Mouse (Mus musculus) left cerebral cortex, adult 8-10 months (tissue): ENCODE data around the gene Unc13b. TPM values are rescaled to one million over a fixed set of nuclear protein-coding genes. Genes with fewer than 3 reads are reported as not detected.

Experiments used
- DNase-seq, 2 experiments: peaks; one replicate each; pipeline ENCODE4 v3.0.0; 2022; ENCODE audit warnings: low spot score in 2 of 2
- total RNA-seq, 4 experiments: library from RNA; stranded (reverse); gene quantifications; 2 replicates each; pipeline ENCODE4 v1.2.4; 2022

Unc13b gene
- total RNA-seq, 4 experiments from 2014 or later = 43.9 to 50.8 (median 48.2) TPM

DNA sequence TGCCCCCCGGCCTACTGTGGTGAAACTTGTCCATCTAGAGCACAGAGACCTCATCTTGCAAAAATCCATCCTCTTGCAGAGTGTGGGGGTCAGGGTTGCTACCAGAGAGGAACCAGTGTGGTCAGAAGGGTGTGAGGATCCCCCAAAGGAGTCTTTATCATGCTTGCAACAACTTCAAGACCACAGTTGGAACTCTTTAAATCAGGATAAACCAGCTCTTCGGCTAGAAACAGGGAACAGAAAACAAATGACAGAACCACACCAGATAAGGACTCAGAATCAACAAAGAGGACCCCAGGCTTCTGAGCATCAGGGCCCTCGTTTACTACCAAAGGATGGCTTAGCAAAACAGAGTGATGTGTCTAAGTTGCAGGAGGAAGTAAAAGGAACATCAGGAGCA is 157.7 kb downstream of the Unc13b start:
- DNase-seq = no peak

DNA sequence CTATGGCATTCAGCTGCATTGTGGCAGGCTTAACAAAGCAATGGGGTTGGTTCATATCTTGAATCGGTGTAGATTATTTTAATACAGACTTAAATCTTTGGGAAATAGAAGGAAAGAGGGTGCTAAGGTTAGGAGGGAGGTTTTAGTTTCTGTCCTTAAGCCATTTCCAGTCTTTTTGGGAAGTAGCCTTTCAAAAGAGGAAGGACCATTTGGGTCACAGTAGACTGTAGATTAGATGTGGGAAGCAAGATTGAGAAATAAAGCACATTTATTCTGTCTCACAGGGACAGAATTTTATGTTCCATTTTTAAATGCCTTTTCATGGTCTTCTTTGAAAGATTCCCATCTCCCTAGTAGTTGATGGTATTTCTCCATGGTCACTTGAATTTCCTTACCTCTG is 159.2 kb downstream of the Unc13b start:
- no peak for DNase-seq

DNA sequence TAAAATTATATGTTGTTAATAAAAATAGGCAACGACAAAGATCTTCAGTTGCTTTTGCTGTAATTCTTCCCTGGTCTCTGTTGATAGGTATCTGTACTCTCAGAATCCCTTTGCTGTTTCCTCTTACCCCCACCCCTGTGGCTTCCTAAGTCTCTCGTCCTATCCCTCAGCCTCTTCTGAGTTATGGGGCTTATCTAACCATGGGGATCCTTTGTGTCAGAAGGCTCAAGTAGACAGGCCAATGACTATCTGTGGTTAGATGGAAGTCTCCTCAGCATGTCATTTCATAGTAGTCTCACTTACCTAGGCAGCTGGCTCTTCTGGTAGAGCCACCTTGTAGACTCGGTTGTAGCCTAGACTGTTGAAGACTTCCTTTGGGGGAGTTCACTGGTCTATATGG is 173.1 kb downstream of the Unc13b start:
- DNase-seq = no peak

DNA sequence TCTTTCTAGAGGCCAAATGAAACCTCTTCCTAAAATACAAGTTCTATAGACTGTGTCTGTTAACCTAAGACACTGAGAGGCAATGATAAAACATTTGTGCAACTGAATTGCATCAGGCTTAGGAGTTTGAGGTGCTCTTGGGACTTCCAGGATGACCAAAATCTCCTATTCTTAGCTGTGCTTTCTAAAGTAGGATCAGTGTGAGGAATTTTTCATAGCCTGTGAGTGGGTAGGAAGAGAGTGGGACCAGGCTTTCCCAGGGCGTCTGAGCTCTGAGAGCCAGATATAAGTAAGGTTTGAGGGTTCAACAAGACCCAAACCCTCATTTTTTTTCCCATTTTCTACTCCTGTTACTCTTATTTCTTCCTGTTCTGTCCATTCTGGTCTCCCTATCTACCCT is 174.2 kb downstream of the Unc13b start:
- DNase-seq = no peak

DNA sequence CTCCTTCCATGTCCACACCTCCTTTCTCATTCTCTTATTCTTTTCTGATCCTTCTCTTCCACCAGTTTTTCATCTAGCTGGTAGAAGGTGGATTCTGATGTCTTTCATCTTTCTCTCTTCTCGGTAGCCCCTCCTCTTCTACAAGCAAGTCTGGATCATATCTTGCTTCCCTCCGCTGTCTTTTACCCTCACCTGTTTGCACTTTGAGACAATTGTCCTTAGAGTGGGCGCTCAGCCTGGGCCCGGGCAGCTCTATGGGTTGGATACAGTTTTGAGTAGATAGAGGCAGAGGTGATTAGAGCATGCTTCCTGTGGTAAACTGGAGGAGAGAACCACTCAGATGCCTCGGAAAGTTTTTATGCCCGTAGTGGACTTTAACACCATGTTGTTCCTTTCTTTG is 174.7 kb downstream of the Unc13b start:
- no peak for DNase-seq

DNA sequence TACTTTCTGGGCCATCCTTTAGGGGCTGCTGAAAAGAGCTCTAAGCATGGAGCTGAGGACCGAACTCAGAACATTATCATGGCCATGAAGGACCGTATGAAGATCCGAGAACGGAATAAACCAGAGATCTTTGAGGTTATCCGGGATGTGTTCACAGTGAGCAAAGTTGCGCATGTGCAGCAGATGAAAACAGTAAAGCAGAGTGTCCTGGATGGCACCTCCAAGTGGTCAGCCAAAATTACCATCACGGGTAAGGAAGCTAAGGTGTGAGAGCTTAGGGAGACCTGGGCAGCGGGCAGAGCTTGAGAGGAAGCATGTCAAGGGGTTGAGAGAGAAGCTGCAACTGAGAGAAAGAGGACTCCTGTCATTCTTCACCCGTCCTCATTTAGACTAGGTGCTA is 178.1 kb downstream of the Unc13b start:
- no peak for DNase-seq

DNA sequence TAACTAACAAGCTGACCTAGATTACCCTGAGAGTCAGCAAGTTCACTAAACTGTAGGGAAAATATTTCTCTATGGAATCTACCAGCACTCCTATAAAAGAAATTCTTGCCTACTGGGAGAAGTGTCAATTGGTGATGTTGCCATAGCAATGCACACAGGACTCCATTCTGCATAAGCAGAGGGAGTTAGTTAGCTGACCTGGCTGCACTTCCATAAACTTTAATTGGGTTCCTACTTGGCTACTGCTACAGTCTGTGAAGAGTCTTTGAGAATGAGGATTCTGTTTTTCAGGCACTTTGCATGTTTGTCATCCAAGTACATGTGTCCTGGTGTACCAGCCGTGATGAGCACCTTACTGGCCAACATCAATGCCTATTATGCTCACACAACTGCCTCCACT is 182.0 kb downstream of the Unc13b start:
- no peak for DNase-seq

DNA sequence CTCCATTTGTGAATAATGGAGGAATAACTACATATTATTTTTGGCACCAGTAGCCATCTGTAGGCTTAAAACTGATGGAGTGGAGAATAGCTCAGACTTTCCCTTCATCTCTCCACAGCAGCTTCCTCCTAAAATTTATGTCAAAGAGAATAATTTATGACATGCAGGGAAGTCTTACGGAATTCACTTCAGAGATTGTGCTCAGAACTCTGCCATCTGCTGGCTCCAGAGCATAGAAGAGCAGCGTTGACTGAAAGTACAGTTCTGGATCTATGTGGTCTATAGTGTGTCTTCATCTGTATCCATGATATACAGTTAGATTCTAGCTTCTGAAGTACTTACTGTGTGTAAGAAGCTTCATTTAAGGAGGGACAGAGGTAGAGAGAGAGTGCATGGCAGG is 185.3 kb downstream of the Unc13b start:
- DNase-seq = no peak

DNA sequence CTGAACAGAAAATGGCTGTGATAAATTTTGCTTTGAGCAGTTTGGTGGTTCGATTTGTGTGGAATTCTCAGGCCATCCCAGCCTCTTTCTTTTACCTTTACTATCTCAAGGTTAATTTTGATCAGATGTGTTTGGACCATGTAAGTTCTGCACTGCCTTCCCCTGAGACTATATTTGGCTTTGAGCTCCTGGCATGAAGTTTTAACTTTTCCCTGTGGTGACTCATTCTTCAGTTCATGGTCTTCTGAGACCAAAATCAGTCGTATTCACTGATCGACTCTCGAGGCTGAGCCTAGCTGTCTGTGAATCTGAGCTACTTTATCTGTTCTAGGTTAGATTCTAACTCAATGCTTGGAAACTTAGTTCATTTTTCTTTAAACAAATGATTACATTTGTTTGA is 187.0 kb downstream of the Unc13b start:
- DNase-seq = no peak

DNA sequence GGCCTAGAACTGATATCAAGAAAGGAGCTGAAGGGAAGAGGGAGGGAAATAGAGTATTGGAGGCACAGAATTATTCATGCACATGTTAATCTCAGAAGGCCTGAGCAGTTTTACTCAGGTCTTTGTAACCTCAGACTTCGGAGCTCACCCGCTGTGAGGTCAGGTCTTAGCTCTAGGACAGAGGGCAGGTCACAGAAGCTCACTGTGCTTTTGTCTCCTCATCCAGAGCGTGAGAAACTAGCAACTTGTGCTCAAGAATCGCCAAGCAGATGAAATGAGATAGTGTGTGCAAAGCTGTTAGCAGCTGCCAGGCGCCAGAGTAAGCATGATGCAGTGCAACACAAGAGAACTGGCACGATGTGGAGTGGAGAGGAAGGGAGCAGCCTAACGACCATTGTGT is 189.3 kb downstream of the Unc13b start:
- no peak for DNase-seq

DNA sequence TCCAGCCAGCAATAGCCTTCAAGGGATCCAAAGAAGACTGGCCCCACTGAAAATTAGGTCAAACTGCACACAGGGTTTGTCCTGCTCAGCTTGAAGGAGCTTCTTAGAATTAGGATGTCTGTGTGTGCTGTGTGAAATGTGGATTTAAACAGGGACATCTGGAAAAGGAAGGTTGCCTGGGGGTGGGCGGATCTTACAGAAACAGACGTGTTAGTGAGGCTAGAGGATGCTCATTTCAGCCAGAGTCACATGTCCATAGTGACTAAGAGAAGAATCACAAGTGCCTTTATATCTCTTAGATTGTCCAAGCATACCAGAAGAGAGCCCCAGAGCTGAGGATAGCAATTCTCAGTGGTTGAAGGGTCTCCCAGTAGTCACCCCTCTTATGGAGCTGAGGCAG is 190.2 kb downstream of the Unc13b start:
- DNase-seq = peak in 1 of 2 experiments; percentile 57

DNA sequence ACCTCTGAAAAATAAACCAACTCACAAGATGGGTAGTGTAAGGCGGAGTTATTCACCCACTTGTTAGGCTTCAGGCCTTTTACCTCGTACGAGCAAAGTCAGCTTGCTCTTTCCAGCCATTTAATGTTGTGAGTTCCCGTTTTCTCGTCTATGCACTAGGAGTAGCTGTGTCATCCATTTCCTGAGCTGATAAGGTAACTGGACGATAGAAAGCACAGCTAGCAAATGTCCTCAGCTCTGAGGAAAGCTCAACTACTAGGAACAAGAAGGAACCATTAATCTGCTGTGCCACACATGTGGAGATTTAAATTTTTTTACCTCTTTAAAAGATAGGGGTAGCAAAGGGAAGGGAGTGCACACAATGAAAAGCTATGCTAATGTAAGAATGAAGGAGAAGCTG is 192.5 kb downstream of the Unc13b start:
- no peak for DNase-seq

DNA sequence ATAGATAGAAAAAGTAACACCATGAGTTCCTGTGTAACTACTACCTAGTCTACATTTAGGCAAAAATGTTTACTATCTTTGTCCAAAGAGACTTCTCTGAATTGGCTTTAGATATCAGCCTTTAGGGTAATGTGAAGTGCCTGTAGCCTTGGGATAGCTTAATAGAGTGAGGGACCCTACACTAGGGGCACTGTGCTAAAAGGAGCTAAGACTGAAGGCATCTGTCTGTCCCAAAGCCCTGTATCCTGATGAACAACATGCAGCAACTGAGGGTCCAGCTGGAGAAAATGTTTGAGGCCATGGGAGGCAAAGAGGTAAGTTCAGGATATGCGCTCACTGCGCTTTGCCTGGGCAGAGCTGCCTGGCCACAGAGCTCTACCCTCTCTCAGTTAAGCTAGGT is 198.3 kb downstream of the Unc13b start:
- DNase-seq = no peak

DNA sequence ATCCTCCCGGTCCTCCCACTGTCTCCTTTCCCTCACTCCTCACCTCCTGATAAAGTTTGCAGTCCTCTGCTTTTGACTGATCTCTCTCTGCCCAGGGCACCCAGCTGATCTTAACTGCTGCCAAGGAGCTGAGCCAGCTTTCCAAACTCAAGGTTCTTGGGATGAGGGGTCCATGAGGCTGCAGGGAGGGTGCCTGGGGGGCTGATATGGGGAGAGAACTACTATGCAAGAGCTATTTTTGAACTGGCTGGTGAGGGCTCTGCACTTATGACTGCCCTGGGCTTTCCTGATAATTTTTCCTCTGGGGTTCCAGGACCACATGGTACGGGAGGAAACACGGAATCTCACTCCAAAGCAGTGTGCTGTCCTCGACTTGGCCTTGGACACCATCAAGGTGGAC is 199.8 kb downstream of the Unc13b start:
- no peak for DNase-seq

DNA sequence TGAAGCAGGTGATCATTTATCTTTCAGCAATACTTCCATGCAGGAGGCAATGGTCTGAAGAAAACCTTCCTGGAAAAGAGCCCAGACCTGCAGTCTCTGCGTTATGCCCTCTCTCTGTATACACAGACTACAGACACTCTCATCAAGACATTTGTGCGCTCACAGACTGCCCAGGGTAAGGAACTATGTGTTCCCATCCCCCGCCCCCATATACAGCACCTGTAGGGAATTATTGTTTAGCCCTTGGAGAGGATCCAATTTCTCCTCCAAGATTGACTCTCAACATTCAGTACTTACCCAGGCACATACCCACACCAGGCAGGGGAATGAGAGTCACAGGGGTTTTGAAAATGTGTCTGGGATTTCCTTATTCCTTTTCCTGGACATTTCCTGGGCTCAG is 200.7 kb downstream of the Unc13b start:
- no peak for DNase-seq

DNA sequence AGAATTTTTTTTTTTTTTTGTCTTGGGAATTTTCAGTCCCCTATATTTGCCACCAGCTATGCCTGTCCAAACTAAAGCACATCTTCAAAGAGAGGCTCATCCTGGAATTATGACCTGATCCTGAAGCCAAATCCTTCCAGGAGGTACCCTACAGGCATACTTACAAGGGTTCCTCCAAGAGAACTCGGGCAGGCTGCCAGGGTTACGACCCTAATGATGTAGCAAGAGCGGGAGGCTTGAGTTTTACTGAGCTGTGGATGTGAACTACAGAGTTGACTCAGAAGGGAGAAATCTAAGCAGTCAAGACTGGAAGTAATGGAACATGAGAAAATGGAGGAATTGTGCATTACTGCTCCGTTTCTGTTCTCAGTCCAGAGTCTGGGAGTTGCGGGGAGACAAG is 201.3 kb downstream of the Unc13b start:
- no peak for DNase-seq

DNA sequence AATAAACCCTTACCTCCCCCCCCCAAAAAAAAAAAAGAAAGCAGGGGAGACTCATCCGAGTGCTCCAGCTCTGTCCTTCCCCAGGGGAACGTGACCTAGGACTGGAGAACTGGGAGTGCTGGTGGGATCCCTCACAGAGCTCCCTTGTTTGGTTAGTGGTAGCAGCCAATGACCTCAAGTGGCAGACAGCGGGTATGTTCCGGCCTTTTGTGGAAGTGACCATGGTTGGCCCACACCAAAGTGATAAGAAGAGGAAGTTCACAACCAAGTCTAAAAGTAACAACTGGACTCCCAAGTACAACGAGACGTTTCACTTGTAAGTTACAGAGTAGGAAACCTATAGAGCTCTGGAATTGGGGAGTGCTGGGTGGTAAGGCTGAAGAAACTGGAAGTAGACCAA is 204.1 kb downstream of the Unc13b start:
- DNase-seq = no peak

DNA sequence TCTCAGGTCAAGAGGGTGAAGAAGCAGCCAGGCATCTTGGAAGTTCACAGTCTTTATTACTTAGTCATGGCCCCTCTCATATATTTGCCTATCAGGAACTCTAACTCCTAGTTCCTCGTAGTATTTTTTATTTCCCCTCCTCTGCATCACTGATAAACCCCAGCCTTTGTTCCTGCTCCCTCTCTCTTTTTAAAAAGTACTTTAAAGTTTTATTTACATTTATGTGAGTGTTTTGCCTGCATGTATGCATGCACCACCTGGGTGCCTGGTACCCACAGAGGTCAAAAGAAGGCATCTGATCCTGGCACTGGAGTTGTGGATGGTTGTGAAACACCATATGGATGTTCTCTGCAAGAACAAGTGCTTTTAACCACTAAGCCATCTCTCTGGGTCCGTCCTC is 207.4 kb downstream of the Unc13b start:
- no peak for DNase-seq

DNA sequence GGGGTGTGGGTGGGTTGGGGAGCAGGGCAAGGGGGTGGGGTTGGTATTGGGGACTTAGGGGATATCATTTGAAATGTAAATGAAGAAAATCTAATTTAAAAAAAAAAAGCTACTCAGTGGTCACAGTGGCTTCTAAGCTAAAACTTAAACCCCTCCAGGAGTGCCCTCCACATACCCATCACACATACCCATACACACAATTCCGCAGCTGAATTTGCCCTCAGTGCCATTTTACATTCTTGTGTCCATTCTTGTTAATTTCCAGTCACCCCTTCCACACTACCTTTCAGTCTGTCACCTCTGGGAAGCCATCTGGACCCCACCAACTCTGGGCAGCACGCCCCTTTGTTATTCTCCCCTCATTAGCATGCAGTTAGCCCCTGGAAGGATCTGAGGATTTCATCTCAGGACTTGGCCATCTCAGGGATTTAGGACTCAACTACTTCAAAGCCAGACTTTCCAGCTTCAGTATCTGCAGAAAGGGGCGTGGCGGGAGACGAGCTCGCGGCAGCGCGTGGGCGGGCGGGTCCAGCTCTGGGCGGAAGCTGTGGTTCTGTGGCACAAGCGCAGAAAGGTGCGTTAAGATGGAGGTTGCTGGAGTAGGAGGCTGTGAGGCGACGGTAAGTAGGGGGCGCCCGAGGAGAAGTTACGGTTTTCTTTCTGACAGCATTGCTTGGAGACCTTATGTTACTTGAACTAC is 208.0 kb downstream of the Unc13b start, which contains the start of gene Atp8b5:
Gene Atp8b5, plus strand, starts transcription at position 537 of the 700 bp plus-strand sequence.
- DNase-seq = peak; percentile 67 to 81

DNA sequence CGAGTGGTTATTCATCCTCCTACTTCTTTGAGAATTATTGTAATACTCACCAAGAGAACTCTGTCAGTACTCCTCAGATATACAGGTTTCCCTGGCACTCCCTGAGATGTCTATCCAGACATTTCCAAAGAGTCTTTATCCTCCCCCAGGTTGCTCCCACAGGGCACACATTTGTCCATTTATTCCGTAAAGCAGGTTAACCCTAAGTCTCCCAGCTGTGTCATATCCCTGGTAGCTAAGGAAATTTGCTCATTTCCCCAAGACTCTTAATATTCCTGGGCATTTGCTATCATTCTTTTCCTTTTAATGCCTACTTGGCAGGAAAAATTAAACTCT is 208.5 kb downstream of the Unc13b start:
- no peak for DNase-seq

DNA sequence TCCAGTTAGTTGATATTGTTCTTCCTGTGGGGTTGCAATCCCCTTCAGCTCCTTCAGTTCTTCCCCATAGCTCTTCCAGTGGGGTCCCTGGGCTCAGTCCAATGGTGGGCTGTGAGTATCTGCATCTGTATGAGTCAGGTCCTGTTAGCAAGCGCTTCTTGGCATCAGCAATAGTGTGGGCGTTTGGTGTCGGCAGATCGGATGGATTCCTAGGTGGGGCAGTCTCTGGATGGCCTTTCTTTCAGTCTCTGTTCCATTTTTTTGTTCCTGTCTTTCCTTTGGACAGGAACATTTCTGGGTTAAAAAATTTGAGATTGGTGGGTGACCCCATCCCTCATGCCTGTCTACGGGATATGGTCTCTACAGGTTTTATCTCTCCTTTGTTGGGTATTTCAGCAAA is 226.7 kb downstream of the Unc13b start:
- DNase-seq = no peak

DNA sequence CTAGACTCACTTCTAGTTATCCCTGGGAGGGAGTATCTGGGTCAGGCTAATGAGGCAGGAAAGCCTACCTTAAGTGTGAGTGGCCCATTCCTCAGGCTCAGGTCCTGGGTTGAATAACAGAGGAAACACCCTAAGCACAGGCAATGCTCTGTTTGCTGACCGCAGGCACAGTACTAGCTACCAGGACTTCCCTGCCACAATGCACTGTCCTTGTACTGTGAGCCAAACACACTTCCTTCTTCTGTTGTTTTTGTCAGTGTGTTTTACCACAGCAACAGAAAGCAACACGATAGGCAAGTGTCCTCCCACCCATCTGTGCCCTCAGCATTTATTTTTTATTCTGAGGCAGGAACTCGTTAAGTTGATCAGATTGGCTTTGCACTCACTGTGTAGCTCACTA is 228.6 kb downstream of the Unc13b start:
- DNase-seq = no peak

DNA sequence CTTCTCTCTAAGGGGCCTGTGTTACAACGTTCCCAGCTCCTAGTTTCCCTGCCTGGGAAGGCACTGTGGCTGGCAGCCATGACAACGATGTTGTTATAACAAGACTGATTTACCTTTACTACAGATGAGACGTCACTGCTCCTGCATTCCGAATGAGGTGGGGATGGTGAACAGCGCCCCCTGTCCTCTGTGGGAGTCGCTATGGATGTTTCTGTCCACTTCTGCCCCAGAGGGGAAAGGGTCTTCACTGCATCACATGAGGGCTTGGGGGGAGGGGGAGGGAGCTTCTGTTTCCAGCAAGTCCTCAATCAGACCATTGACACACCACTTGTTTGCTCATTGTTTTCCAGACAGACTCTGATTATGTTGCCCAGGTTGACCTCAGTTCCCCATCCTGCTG is 235.2 kb downstream of the Unc13b start:
- no peak for DNase-seq

DNA sequence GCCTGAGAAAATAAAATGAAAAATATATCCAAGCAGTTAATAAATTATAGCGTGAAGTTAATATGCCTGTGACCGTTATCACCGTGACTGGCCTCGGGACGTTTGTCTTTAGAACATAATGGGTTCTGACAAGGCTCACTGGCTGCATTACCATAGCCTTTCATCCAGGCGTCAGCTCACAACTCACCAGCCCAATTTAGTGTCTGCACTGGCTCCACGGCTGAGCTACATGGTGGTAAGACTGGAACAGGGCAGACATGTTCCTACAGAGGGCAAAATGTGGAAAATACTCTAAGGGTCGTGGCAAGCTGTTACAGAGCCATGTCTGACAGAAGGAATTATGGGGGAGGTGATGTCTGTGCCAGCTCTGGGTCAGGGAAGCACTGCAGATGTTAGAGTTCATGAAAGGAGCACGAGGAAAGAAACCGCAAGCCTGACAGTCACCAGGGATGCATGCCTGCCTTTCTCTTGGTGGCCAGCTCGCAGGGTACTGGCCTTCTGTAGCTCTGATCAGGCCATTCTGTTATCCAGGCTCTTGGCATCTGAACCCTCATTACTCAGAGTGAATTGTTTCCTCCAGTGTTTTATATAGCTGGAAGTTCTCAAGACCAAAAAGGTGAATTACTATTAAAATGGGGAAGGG is 251.1 kb downstream of the Unc13b start:
- DNase-seq = no peak
